Comparison of ENCODE assay signal across 20 mouse cellular contexts in genomic region chr12:86497126-86497525, GRCm38 (mm10).
"Had no signal": no experiment of that assay in that cellular context is flagged by ENCODE, and none has a peak within 500 bp of the region (broad histone marks: within the 10 kb centered on the region; RNA-seq: fewer than 3 reads in every experiment).

No protein-coding gene starts in this region.

- ATAC-seq: liver, postnatal 0 days; lung, postnatal 0 days; midbrain, embryonic 13.5 days; midbrain, embryonic 15.5 days had no signal

- H3K36me3 ChIP-seq: lung, embryonic 15.5 days; midbrain, embryonic 13.5 days; midbrain, embryonic 15.5 days; neural tube, embryonic 12.5 days had no signal

- H3K9me3 ChIP-seq: lung, embryonic 15.5 days; midbrain, embryonic 13.5 days; midbrain, embryonic 15.5 days; neural tube, embryonic 12.5 days had no signal

- H3K4me3 ChIP-seq: lung, embryonic 15.5 days; megakaryocyte, embryonic 14.5 days; midbrain, embryonic 13.5 days; midbrain, embryonic 15.5 days; neural tube, embryonic 12.5 days had no signal

- H3K4me2 ChIP-seq: lung, embryonic 15.5 days; midbrain, embryonic 11.5 days; midbrain, embryonic 13.5 days; midbrain, embryonic 15.5 days; neural tube, embryonic 12.5 days had no signal

- H3K27ac ChIP-seq: lung, embryonic 15.5 days; macrophage; midbrain, embryonic 13.5 days; midbrain, embryonic 15.5 days; neural tube, embryonic 12.5 days had no signal

- H3K4me1 ChIP-seq: megakaryocyte, embryonic 14.5 days had no signal

- DNase-seq: liver, postnatal 0 days; lung, adult 2 months; lung, postnatal 14 days; lung, postnatal 36 days; retina, postnatal 1 day; right cerebral cortex, adult 18-20 months; right cerebral cortex, postnatal 25 days; right cerebral cortex, postnatal 4 days; spleen, adult 18-20 months; thymus, adult 18-20 months; thymus, postnatal 14 days; thymus, postnatal 36 days had no signal

- H3K27me3 ChIP-seq: lung, embryonic 15.5 days; midbrain, embryonic 13.5 days; midbrain, embryonic 15.5 days; neural tube, embryonic 12.5 days had no signal

- H3K9ac ChIP-seq: liver, postnatal 0 days; lung, embryonic 15.5 days; midbrain, embryonic 13.5 days; midbrain, embryonic 15.5 days; neural tube, embryonic 12.5 days had no signal
